Mouse (Mus musculus) CH12.LX (cell line): Measurements from ENCODE around the gene Hivep2. TPM values are rescaled to one million over a fixed set of nuclear protein-coding genes. Genes with fewer than 3 reads are reported as not detected.

ENCODE experiments used
- DNase-seq: peaks from one replicate; pipeline ENCODE4 v3.0.0-alpha.2; 2013; ENCODE audit errors: extremely low read depth
- H3K27ac ChIP-seq: 2 replicates; pipeline ENCODE4 v1.5.1; 2012; ENCODE audit warnings: low read depth, mild to moderate bottlenecking, control low read depth, moderate library complexity; ENCODE audit not compliant: insufficient read depth
- H3K27me3 ChIP-seq: replicated peaks from 2 replicates; pipeline ENCODE3; 2012; ENCODE audit warnings: inconsistent platforms
- H3K36me3 ChIP-seq, 2 experiments: replicated peaks in 1 of 2; 2 replicates each; pipeline versions ENCODE3 to v1.6.1; 2012; ENCODE audit warnings: inconsistent platforms in 1 of 2, low read length in 1 of 2, mild to moderate bottlenecking in 1 of 2, mixed read lengths in 1 of 2, moderate library complexity in 1 of 2; ENCODE audit not compliant: control insufficient read depth in 1 of 2, insufficient read depth in 1 of 2
- H3K4me1 ChIP-seq, 2 experiments: 2 replicates each; pipeline ENCODE4 v1.6.1; 2012; ENCODE audit warnings: inconsistent platforms in 1 of 2, moderate library complexity in 1 of 2; ENCODE audit not compliant: insufficient read depth in 2 of 2, control insufficient read depth in 1 of 2
- H3K4me2 ChIP-seq: 2 replicates; pipeline ENCODE4 v1.6.1; 2012; ENCODE audit warnings: low read depth, mild to moderate bottlenecking, control low read depth; ENCODE audit not compliant: poor library complexity, insufficient read depth, severe bottlenecking
- H3K4me3 ChIP-seq, 3 experiments: fragments of 150-350 bp in 1 of 3; sonication (generic) in 1 of 3; replicated peaks in 1 of 3; 2 replicates each; pipeline versions ENCODE3 to v1.5.1; 2011 to 2012; ENCODE audit warnings: low read depth in 2 of 3, low read length in 2 of 3, mild to moderate bottlenecking in 2 of 3, moderate library complexity in 2 of 3, control low read depth in 1 of 3, improper control_type of control experiment in 1 of 3, inconsistent platforms in 1 of 3, mixed read lengths in 1 of 3; ENCODE audit not compliant: poor library complexity in 1 of 3
- H3K79me2 ChIP-seq: replicated peaks from 2 replicates; pipeline ENCODE4 v1.6.1; 2012; ENCODE audit warnings: mild to moderate bottlenecking, moderate library complexity; ENCODE audit not compliant: control insufficient read depth, poor library complexity, insufficient read depth, severe bottlenecking; ENCODE audit errors: extremely low read depth
- H3K9ac ChIP-seq: 2 replicates; pipeline ENCODE4 v1.6.1; 2012; ENCODE audit warnings: low read depth, mild to moderate bottlenecking, control low read depth, moderate library complexity; ENCODE audit not compliant: insufficient read depth
- H3K9me3 ChIP-seq: replicated peaks from 2 replicates; pipeline ENCODE3; 2012; ENCODE audit warnings: low read length, inconsistent platforms, mixed read lengths
- CHD1 ChIP-seq: IDR thresholded peaks from 2 replicates; pipeline ENCODE4 v1.6.1; 2012; ENCODE audit warnings: low read depth, low read length, improper control_type of control experiment, inconsistent platforms
- CHD2 ChIP-seq: IDR thresholded peaks from 2 replicates; pipeline ENCODE4 v1.6.1; 2011; ENCODE audit warnings: low read length, improper control_type of control experiment
- CTCF ChIP-seq, 2 experiments: IDR thresholded peaks in 1 of 2; conservative IDR thresholded peaks in 1 of 2; 2 replicates each; pipeline ENCODE4 v1.5.1; 2011 to 2012; ENCODE audit warnings: low read depth in 2 of 2, low read length in 2 of 2, improper control_type of control experiment in 1 of 2, inconsistent platforms in 1 of 2, mild to moderate bottlenecking in 1 of 2, moderate library complexity in 1 of 2
- E2F4 ChIP-seq: IDR thresholded peaks from 2 replicates; pipeline ENCODE4 v1.6.1; 2011; ENCODE audit warnings: low read depth, low read length, improper control_type of control experiment; ENCODE audit not compliant: insufficient replicate concordance
- ELF1 ChIP-seq: IDR thresholded peaks from 2 replicates; pipeline ENCODE4 v1.6.1; 2014; ENCODE audit warnings: low read depth, mild to moderate bottlenecking, inconsistent platforms, low read length, improper control_type of control experiment
- EP300 ChIP-seq: IDR thresholded peaks from 2 replicates; pipeline ENCODE4 v1.6.1; 2011; ENCODE audit warnings: low read length, improper control_type of control experiment
- ETS1 ChIP-seq: conservative IDR thresholded peaks from 2 replicates; pipeline ENCODE4 v1.6.1; 2012; ENCODE audit warnings: low read depth, mild to moderate bottlenecking, inconsistent platforms, low read length, improper control_type of control experiment, moderate library complexity
- GABPA ChIP-seq: IDR thresholded peaks from 2 replicates; pipeline ENCODE4 v1.6.1; 2012; ENCODE audit warnings: low read depth, low read length, improper control_type of control experiment, inconsistent platforms; ENCODE audit not compliant: insufficient replicate concordance
- IRF4 ChIP-seq: IDR thresholded peaks from 2 replicates; pipeline ENCODE4 v1.6.1; 2014; ENCODE audit warnings: low read depth, mild to moderate bottlenecking, inconsistent platforms, low read length, improper control_type of control experiment
- JUN ChIP-seq: IDR thresholded peaks from 2 replicates; pipeline ENCODE4 v1.6.1; 2011; ENCODE audit warnings: low read depth, mild to moderate bottlenecking, low read length, improper control_type of control experiment, moderate library complexity; ENCODE audit not compliant: insufficient read depth
- MAFK ChIP-seq: IDR thresholded peaks from 2 replicates; pipeline ENCODE4 v1.6.1; 2011; ENCODE audit warnings: low read length, improper control_type of control experiment; ENCODE audit not compliant: insufficient replicate concordance
- MAX ChIP-seq: IDR thresholded peaks from 2 replicates; pipeline ENCODE4 v1.6.1; 2011; ENCODE audit warnings: low read length, improper control_type of control experiment
- MAZ ChIP-seq: IDR thresholded peaks from 2 replicates; pipeline ENCODE4 v1.6.1; 2012; ENCODE audit warnings: low read depth, mild to moderate bottlenecking, inconsistent platforms, low read length, improper control_type of control experiment, moderate library complexity
- MEF2A ChIP-seq: IDR thresholded peaks from 2 replicates; pipeline ENCODE4 v1.6.1; 2014; ENCODE audit warnings: low read depth, mild to moderate bottlenecking, inconsistent platforms, low read length, improper control_type of control experiment, borderline replicate concordance
- MXI1 ChIP-seq: IDR thresholded peaks from 2 replicates; pipeline ENCODE4 v1.6.1; 2011; ENCODE audit warnings: mild to moderate bottlenecking, low read depth, low read length, improper control_type of control experiment
- MYC ChIP-seq: IDR thresholded peaks from 2 replicates; pipeline ENCODE4 v1.6.1; 2011; ENCODE audit warnings: low read depth, mild to moderate bottlenecking, improper control_type of control experiment, low read length
- NELFE ChIP-seq: IDR thresholded peaks from 2 replicates; pipeline ENCODE4 v1.6.1; 2011; ENCODE audit warnings: low read depth, low read length, improper control_type of control experiment
- PAX5 ChIP-seq: IDR thresholded peaks from 2 replicates; pipeline ENCODE4 v1.6.1; 2012; ENCODE audit warnings: low read length, inconsistent platforms, mixed read lengths
- POLR2A ChIP-seq: IDR thresholded peaks from 2 replicates; pipeline ENCODE4 v1.6.1; 2011; ENCODE audit warnings: low read depth, mild to moderate bottlenecking, improper control_type of control experiment, low read length
- POLR2AphosphoS2 ChIP-seq: IDR thresholded peaks from 2 replicates; pipeline ENCODE4 v1.6.1; 2011; ENCODE audit warnings: low read depth, low read length, improper control_type of control experiment
- RAD21 ChIP-seq: IDR thresholded peaks from 2 replicates; pipeline ENCODE4 v1.6.1; 2011; ENCODE audit warnings: low read depth, mild to moderate bottlenecking, low read length, improper control_type of control experiment, moderate library complexity
- SIN3A ChIP-seq: IDR thresholded peaks from 2 replicates; pipeline ENCODE4 v1.6.1; 2012; ENCODE audit warnings: low read length, improper control_type of control experiment, inconsistent platforms
- SMC3 ChIP-seq: IDR thresholded peaks from 2 replicates; pipeline ENCODE4 v1.6.1; 2011; ENCODE audit warnings: low read depth, low read length, improper control_type of control experiment
- TBP ChIP-seq: conservative IDR thresholded peaks from 2 replicates; pipeline ENCODE4 v1.6.1; 2011; ENCODE audit warnings: low read depth, low read length, improper control_type of control experiment
- TCF12 ChIP-seq: IDR thresholded peaks from 2 replicates; pipeline ENCODE4 v1.6.1; 2014; ENCODE audit warnings: low read depth, mild to moderate bottlenecking, inconsistent platforms, low read length, improper control_type of control experiment
- UBTF ChIP-seq: IDR thresholded peaks from 2 replicates; pipeline ENCODE4 v1.6.1; 2012; ENCODE audit warnings: low read depth, mild to moderate bottlenecking, inconsistent platforms, low read length, improper control_type of control experiment, moderate library complexity
- USF1 ChIP-seq: IDR thresholded peaks from 2 replicates; pipeline ENCODE4 v1.6.1; 2014; ENCODE audit warnings: low read depth, mild to moderate bottlenecking, inconsistent platforms, low read length, improper control_type of control experiment
- USF2 ChIP-seq: conservative IDR thresholded peaks from 2 replicates; pipeline ENCODE4 v1.6.1; 2011; ENCODE audit warnings: low read depth, low read length, improper control_type of control experiment
- ZC3H11A ChIP-seq: IDR thresholded peaks from 2 replicates; pipeline ENCODE4 v1.6.1; 2012; ENCODE audit warnings: low read depth, mild to moderate bottlenecking, inconsistent platforms, low read length, improper control_type of control experiment
- ZKSCAN1 ChIP-seq: IDR thresholded peaks from 2 replicates; pipeline ENCODE4 v1.6.1; 2012; ENCODE audit warnings: low read depth, inconsistent platforms, low read length, improper control_type of control experiment, borderline replicate concordance
- ZMIZ1 ChIP-seq: IDR thresholded peaks from 2 replicates; pipeline ENCODE4 v1.6.1; 2012; ENCODE audit warnings: low read depth, mild to moderate bottlenecking, inconsistent platforms, low read length, improper control_type of control experiment
- ZNF384 ChIP-seq: IDR thresholded peaks from 2 replicates; pipeline ENCODE4 v1.6.1; 2012; ENCODE audit warnings: low read depth, low read length, improper control_type of control experiment, inconsistent platforms
- dilution Hi-C: fragments of 300-500 bp; cut with MboI; formaldehyde crosslinking; loops from 2 replicates; pipeline ENCODE4 v1.14.3; 2020; ENCODE audit warnings: low sequenced_read_pairs; ENCODE audit not compliant: extremely low pct_unique_long_range_greater_than_20kb, extremely low pct_ligation_motif_present
- in situ Hi-C: fragments of 300-500 bp; cut with MboI; formaldehyde crosslinking; loops from 3 replicates; pipeline ENCODE4 v1.14.3; 2019; ENCODE audit warnings: low sequenced_read_pairs, low pct_ligation_motif_present, low pct_unique_long_range_greater_than_20kb, mixed read lengths
- polyA plus RNA-seq: library from polyadenylated mRNA; unstranded; fragments of >175 nt; gene quantifications from 2 replicates; pipeline ENCODE4 v1.2.1, GENCODE M21; 2012; ENCODE audit warnings: low read depth; ENCODE audit not compliant: insufficient read length
- total RNA-seq, 2 experiments: library from RNA; depleted of rRNA; stranded (reverse); fragments of 300-350 nt in 1 of 2; fragments of >200 nt in 1 of 2; gene quantifications; 2 replicates each; pipeline ENCODE4 v1.2.3; 2012 to 2014

The Hivep2 gene
- total and polyA plus RNA-seq, 3 experiments: 0.59 to 2.7 (median 1.4) TPM

DNA sequence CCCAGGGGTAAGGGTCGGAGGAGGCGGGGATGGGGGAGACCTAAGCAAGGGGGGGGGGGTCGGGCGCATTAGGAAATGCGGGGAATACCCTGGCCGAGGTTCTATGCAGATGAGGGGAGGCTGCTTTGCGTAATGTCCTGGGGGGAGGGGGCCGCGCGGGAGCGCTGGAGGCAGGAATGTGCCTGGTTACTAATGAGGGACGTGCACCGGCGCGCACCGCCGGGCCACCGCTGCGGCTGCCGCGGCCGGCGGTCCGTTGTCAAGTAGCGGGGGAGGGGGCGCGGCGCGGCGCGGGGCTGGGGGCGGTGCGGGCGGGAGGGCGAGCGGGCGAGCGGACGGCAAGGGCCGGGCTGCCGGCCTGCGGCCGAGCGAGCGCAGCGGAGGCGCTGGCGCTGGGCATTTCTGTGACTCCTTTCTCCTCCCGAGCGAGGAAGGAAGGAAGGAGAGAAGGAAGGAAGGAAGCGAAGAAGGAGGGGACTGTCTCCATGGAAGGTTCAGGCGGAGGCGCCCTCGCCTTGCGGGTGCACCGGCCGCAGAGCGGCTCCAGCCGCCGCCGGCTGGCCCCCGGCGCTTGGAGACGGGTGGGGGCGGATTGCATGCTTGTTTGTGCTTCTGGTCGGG is 1.1 kb downstream of the Hivep2 start (continued):
- TF ChIP-seq JUN (no peak), UBTF (no peak; the same call in 1 of the 2 replicates), MXI1 (no peak; the same call in 1 of the 2 replicates), SIN3A (no peak), MAX (no peak), MYC (no peak), RAD21 (no peak), ETS1 (peak; percentile 81), GABPA (no peak), CHD2 (peak; percentile 78), POLR2AphosphoS2 (no peak), MAZ (peak; percentile 67; the same call in 1 of the 2 replicates), ELF1 (no peak), ZMIZ1 (no peak), E2F4 (no peak), CTCF (conservative IDR thresholded peaks at IDR 0.05 in 1 of 2, IDR thresholded peaks at IDR 0.05 in 1 of 2; ENCODE audit: low read depth in 2 of 2, low read length in 2 of 2) (no peak), ZNF384 (no peak), POLR2A (peak; percentile 64; the same call in 1 of the 2 replicates)

DNA sequence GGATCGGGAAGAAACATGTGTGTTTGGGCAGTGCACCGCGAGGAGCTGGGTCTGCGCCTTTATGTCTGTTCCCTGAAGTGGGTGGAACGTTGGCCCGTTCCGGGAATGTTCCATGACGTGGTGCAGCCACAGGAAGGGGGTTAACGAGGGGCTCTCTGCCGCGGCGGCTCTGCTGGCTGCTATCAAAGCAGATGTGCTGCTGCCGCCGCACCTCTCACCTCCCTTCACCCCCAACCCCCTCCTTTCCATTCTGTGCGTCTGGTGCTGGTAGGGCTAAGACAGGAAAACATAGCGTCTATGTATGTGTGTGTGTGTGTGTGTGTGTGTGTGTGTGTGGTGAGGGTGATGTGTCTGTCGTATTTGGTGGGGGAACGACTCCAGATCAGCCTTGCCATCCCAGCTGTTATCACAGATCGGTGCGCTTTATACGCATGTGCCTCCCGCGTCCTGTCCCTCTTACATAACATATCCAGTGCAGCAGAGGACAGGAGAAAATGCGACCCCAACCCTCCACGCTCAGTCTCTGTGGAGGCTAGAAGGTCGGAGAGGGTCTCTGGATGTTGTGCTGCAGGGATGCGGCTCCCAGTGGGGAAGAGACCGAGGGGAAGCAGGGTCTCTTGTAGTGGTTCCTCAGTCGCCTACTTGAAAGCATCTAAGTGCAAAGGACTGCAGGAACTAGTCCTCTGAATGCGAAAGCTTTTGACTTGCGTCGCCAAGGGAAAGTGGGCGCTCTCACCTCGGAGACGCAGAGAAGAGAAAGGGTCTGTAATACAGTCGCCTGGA is 1.8 kb downstream of the Hivep2 start:
- DNase-seq: peak; percentile 65
- Histone ChIP-seq H3K4me1 (peaks cover 0 to 10% of the 10 kb centered on the region in 2 experiments; a peak in 3 of 4 replicates), H3K36me3 (no peaks in the 10 kb centered on the region), H3K79me2 (no peaks in the 10 kb centered on the region), H3K4me2 (peak overlapping the region; percentile 41), H3K27ac (peak overlapping the region; percentile 93), H3K27me3 (no peaks in the 10 kb centered on the region), H3K9ac (peak overlapping the region; percentile 93), H3K9me3 (no peaks in the 10 kb centered on the region), H3K4me3 (peak overlapping the region; percentile 76 to 91 (median 77))
- in situ Hi-C loops: loop anchor here (5.0 kb wide), 1 partner anchor 75 kb away; no protein-coding TSS in a partner anchor
- dilution Hi-C loops: no loop called here
- TF ChIP-seq E2F4 (no peak), PAX5 (no peak), ZC3H11A (no peak), SMC3 (no peak), POLR2A (peak; percentile 11), USF1 (no peak), MYC (peak; percentile 50; the same call in 1 of the 2 replicates), USF2 (no peak), MAFK (no peak), EP300 (peak; percentile 25; the same call in 1 of the 2 replicates), UBTF (no peak), MAX (peak; percentile 37; the same call in 1 of the 2 replicates), NELFE (peak; percentile 33; the same call in 1 of the 2 replicates), MXI1 (peak; percentile 70), TCF12 (peak; percentile 65), MAZ (peak; percentile 43; the same call in 1 of the 2 replicates), SIN3A (peak; percentile 68), CHD2 (no peak; the same call in 1 of the 2 replicates), POLR2AphosphoS2 (no peak), CHD1 (0 out of 2 replicates have a peak, but pooled peaks have one; percentile 55), ZKSCAN1 (no peak), TBP (0 out of 2 replicates have a peak, but pooled peaks have one; percentile 63), MEF2A (no peak; the same call in 1 of the 2 replicates), GABPA (no peak), IRF4 (peak; percentile 15; the same call in 1 of the 2 replicates), ETS1 (peak; percentile 45), CTCF (conservative IDR thresholded peaks at IDR 0.05 in 1 of 2, IDR thresholded peaks at IDR 0.05 in 1 of 2; ENCODE audit: low read depth in 2 of 2, low read length in 2 of 2) (no peak)
